Mouse (Mus musculus): ENCODE data around the gene Prnp. TPM values are rescaled to one million over a fixed set of nuclear protein-coding genes. Genes with fewer than 3 reads are reported as not detected.

The Prnp gene
- total and polyA plus RNA-seq, 3 experiments: 18.3 to 24.0 TPM; not detected in 1

GRCm38 (mm10) chr2:131892534-131892933 lies 17.2 kb upstream of the Prnp start:
- Histone ChIP-seq H3K27ac (ENCODE audit: control insufficient read depth, low read depth, low read length) (no peak overlapping the region), H3K36me3 (ENCODE audit: control insufficient read depth in 1 of 2, insufficient read depth in 2 of 2, low read length in 2 of 2) (peaks cover 0 to 3% of the 10 kb centered on the region in 2 experiments; a peak in 1 of 4 replicates), H3K79me2 (ENCODE audit: control insufficient read depth, insufficient read depth, low read length, poor library complexity) (no peaks in the 10 kb centered on the region), H3K9me3 (replicated peaks; ENCODE audit: insufficient read depth, low read length) (no peaks in the 10 kb centered on the region), H3K4me3 (ENCODE audit: control insufficient read depth in 1 of 2, insufficient read depth in 1 of 2, low read depth in 2 of 2, low read length in 2 of 2) (no peak overlapping the region), H3K9ac (ENCODE audit: control insufficient read depth, low read depth, low read length, poor library complexity, severe bottlenecking) (no peak overlapping the region), H3K27me3 (ENCODE audit: control insufficient read depth in 1 of 2, insufficient read depth in 2 of 2, low read length in 2 of 2) (peaks cover 0 to 4% of the 10 kb centered on the region in 2 experiments; a peak in 2 of 4 replicates), H3K4me1 (ENCODE audit: control insufficient read depth in 1 of 2, insufficient read depth in 2 of 2, low read length in 2 of 2) (peaks cover 0 to 4% of the 10 kb centered on the region in 2 experiments; a peak in 1 of 4 replicates)
- no peak for TF ChIP-seq MEF2A (IDR thresholded peaks at IDR 0.05; ENCODE audit: extremely low read depth, insufficient replicate concordance, low read depth, low read length, poor library complexity, severe bottlenecking)
- no peak for TF ChIP-seq MXI1 (IDR thresholded peaks at IDR 0.05; ENCODE audit: low read depth, low read length)
- no peak for TF ChIP-seq TCF12 (IDR thresholded peaks at IDR 0.05; ENCODE audit: low read depth, low read length)
- no peak for TF ChIP-seq UBTF (IDR thresholded peaks at IDR 0.05; ENCODE audit: borderline replicate concordance, insufficient read depth, low read depth, low read length)
- TF ChIP-seq USF2 (IDR thresholded peaks at IDR 0.05; ENCODE audit: borderline replicate concordance in 1 of 2, insufficient read depth in 1 of 2, low read depth in 1 of 2, low read length in 2 of 2): no peak
- TF ChIP-seq POLR2A (IDR thresholded peaks at IDR 0.05; ENCODE audit: control insufficient read depth in 1 of 2, insufficient read depth in 1 of 2, low read depth in 1 of 2, low read length in 2 of 2, poor library complexity in 1 of 2): no peak
- no peak for TF ChIP-seq CHD1 (IDR thresholded peaks at IDR 0.05; ENCODE audit: low read depth, low read length)
- TF ChIP-seq MAZ (IDR thresholded peaks at IDR 0.05; ENCODE audit: low read depth, low read length): no peak
- TF ChIP-seq HCFC1 (IDR thresholded peaks at IDR 0.05; ENCODE audit: low read depth, low read length): no peak
- TF ChIP-seq EP300 (IDR thresholded peaks at IDR 0.05; ENCODE audit: low read depth in 1 of 2, low read length in 2 of 2): no peak
- TF ChIP-seq USF1 (IDR thresholded peaks at IDR 0.05; ENCODE audit: low read depth, low read length): no peak
- TF ChIP-seq GABPA (IDR thresholded peaks at IDR 0.05; ENCODE audit: low read depth, low read length): no peak
- TF ChIP-seq RCOR1 (IDR thresholded peaks at IDR 0.05; ENCODE audit: low read depth, low read length): no peak
- no peak for TF ChIP-seq MAFK (IDR thresholded peaks at IDR 0.05; ENCODE audit: borderline replicate concordance, low read depth, low read length)
- TF ChIP-seq MAX (IDR thresholded peaks at IDR 0.05; ENCODE audit: low read length): no peak
- no peak for TF ChIP-seq TBP (IDR thresholded peaks at IDR 0.05; ENCODE audit: low read depth, low read length)
- TF ChIP-seq CHD2 (IDR thresholded peaks at IDR 0.05; ENCODE audit: low read length): no peak
- no peak for TF ChIP-seq NRF1 (IDR thresholded peaks at IDR 0.05; ENCODE audit: insufficient read depth, low read depth, low read length, poor library complexity, severe bottlenecking)
- no peak for DNase-seq (ENCODE audit: low read depth, low spot score)

- no peaks in the 10 kb centered on the region for H3K79me2 ChIP-seq (ENCODE audit: control insufficient read depth, insufficient read depth, low read length, poor library complexity)
- H3K4me3 ChIP-seq (ENCODE audit: control insufficient read depth in 1 of 2, insufficient read depth in 1 of 2, low read depth in 2 of 2, low read length in 2 of 2): no peak overlapping the region
- peaks cover 0 to 4% of the 10 kb centered on the region in 2 experiments; a peak in 1 of 4 replicates for H3K4me1 ChIP-seq (ENCODE audit: control insufficient read depth in 1 of 2, insufficient read depth in 2 of 2, low read length in 2 of 2)
- H3K36me3 ChIP-seq (ENCODE audit: control insufficient read depth in 1 of 2, insufficient read depth in 2 of 2, low read length in 2 of 2): peaks cover 0 to 3% of the 10 kb centered on the region in 2 experiments; a peak in 1 of 4 replicates
- TF ChIP-seq RAD21 (IDR thresholded peaks at IDR 0.05; ENCODE audit: low read depth, low read length) (no peak), CTCF (IDR thresholded peaks at IDR 0.05 in 2 of 3, conservative IDR thresholded peaks at IDR 0.05 in 1 of 3; ENCODE audit: control insufficient read depth in 1 of 3, insufficient read depth in 1 of 3, low read depth in 2 of 3, low read length in 3 of 3, poor library complexity in 1 of 3, severe bottlenecking in 1 of 3) (no peak), USF2 (IDR thresholded peaks at IDR 0.05; ENCODE audit: borderline replicate concordance in 1 of 2, insufficient read depth in 1 of 2, low read depth in 1 of 2, low read length in 2 of 2) (no peak), MYC (IDR thresholded peaks at IDR 0.05; ENCODE audit: low read depth, low read length) (no peak), GABPA (IDR thresholded peaks at IDR 0.05; ENCODE audit: low read depth, low read length) (no peak), ETS1 (IDR thresholded peaks at IDR 0.05; ENCODE audit: low read depth, low read length) (no peak), RCOR1 (IDR thresholded peaks at IDR 0.05; ENCODE audit: low read depth, low read length) (no peak), SMC3 (IDR thresholded peaks at IDR 0.05; ENCODE audit: low read depth, low read length) (no peak), MAX (IDR thresholded peaks at IDR 0.05; ENCODE audit: low read length) (no peak), E2F4 (IDR thresholded peaks at IDR 0.05; ENCODE audit: borderline replicate concordance, low read depth, low read length) (no peak), TBP (IDR thresholded peaks at IDR 0.05; ENCODE audit: low read depth, low read length) (no peak), TCF12 (IDR thresholded peaks at IDR 0.05; ENCODE audit: low read depth, low read length) (no peak), ZNF384 (IDR thresholded peaks at IDR 0.05; ENCODE audit: low read depth, low read length) (no peak), TAL1 (IDR thresholded peaks at IDR 0.05; ENCODE audit: low read length) (no peak), MAZ (IDR thresholded peaks at IDR 0.05; ENCODE audit: low read depth, low read length) (no peak), MAFK (IDR thresholded peaks at IDR 0.05; ENCODE audit: borderline replicate concordance, low read depth, low read length) (no peak), NELFE (IDR thresholded peaks at IDR 0.05; ENCODE audit: low read depth, low read length) (no peak), HCFC1 (IDR thresholded peaks at IDR 0.05; ENCODE audit: low read depth, low read length) (no peak)
- no peak overlapping the region for H3K27ac ChIP-seq (ENCODE audit: control insufficient read depth, low read depth, low read length)
- no peak overlapping the region for H3K9ac ChIP-seq (ENCODE audit: control insufficient read depth, low read depth, low read length, poor library complexity, severe bottlenecking)
- no peaks in the 10 kb centered on the region; a peak in 1 of 4 replicates for H3K27me3 ChIP-seq (ENCODE audit: control insufficient read depth in 1 of 2, insufficient read depth in 2 of 2, low read length in 2 of 2)
- H3K9me3 ChIP-seq (replicated peaks; ENCODE audit: insufficient read depth, low read length): no peaks in the 10 kb centered on the region
- DNase-seq (ENCODE audit: low read depth, low spot score): no peak
These were observed 14.6 kb upstream of the Prnp start for GRCm38 (mm10) chr2:131895106-131895505.
